In the genomic region with DNA sequence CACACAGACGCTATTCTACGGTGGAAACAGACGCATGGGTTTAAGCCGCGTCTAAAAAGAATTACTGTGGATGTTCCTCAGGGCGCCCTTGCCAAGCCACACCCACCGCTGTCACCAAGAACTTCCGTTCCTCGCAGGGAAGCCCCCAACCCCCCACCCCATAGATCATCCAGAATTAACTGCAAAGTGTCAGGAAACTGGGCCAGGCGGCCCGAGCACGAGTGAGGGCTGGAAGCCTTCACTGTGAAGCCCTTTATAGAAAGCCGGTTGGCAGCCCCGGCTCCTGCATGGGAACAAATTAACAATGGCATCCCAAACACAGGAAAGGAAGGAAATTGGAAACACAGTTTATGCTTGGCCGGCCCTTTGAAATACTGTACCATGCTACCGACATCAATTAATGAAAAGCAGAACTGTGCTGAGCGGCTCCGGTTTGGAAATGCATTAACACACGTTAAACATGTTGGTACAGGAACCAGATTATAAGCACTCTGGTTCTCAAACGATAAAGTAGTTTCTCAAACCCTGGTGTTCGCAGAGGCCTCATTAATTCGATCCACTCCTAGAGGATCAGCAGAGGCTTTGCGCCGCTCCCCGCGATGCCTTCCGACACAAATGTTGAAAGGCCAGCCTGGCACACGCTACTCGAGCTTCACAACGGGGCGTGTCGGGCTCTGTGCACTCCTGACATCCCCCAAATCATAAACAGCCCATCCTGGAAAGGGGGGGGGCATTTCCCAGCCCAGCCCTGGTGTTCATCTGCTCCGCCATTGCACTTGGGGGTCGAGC, we compare ENCODE assay signal across 7 mouse cellular contexts. TPM values are rescaled to one million over a fixed set of nuclear protein-coding genes. Genes with fewer than 3 reads are reported as not detected.
DNase-seq lines count a peak whose midpoint lies in the region; ATAC-seq and TF ChIP-seq lines count a peak whose summit lies in the region.

No protein-coding gene starts in this region.

- TF ChIP-seq POLR2A in limb, embryonic 14.5 days (IDR thresholded peaks at IDR 0.05; ENCODE audit: borderline replicate concordance, extremely low read depth, insufficient read depth, insufficient read length) = no peak

- peak overlapping the region; percentile 97 for H3K4me2 ChIP-seq in limb, embryonic 14.5 days (replicated peaks; ENCODE audit: low read depth, low read length, severe bottlenecking)
- peak overlapping the region; percentile 48 for H3K4me2 ChIP-seq in midbrain, embryonic 15.5 days

- H3K36me3 ChIP-seq in limb, embryonic 14.5 days (ENCODE audit: control insufficient read depth, insufficient read depth, low read length) = no peaks in the 10 kb centered on the region
- H3K36me3 ChIP-seq in midbrain, embryonic 15.5 days (replicated peaks) = no peaks in the 10 kb centered on the region

- H3K27ac ChIP-seq in limb, embryonic 14.5 days (replicated peaks; ENCODE audit: low read depth, low read length) = peak overlapping the region; percentile 70
- peak overlapping the region; percentile 53 for H3K27ac ChIP-seq in midbrain, embryonic 15.5 days

- peak overlapping the region; percentile 41; the same call in 1 of the 2 replicates for H3K9ac ChIP-seq in limb, embryonic 14.5 days (ENCODE audit: low read depth, low read length, severe bottlenecking)
- H3K9ac ChIP-seq in midbrain, embryonic 15.5 days = peak overlapping the region; percentile 9; the same call in 1 of the 2 replicates

- peaks cover 89% of the 10 kb centered on the region for H3K4me1 ChIP-seq in limb, embryonic 14.5 days (ENCODE audit: control insufficient read depth, insufficient read depth, low read length)
- H3K4me1 ChIP-seq in midbrain, embryonic 15.5 days = peaks cover 38% of the 10 kb centered on the region

- 2% methylated on average over 34 of the region's 34 CpGs for WGBS in limb, embryonic 14.5 days
- 1% methylated on average over 34 of the region's 34 CpGs for WGBS in midbrain, embryonic 15.5 days

- peak; percentile 44 to 60 for ATAC-seq in hematopoietic stem cell, adult 5-6 weeks (replicated peaks in 1 of 2; ENCODE audit: insufficient read depth in 1 of 2, low FRiP score in 2 of 2, low TSS enrichment in 1 of 2, low read depth in 1 of 2, poor library complexity in 2 of 2, severe bottlenecking in 2 of 2)
- peak; percentile 55 for ATAC-seq in limb, embryonic 14.5 days (ENCODE audit: low FRiP score, low read depth)
- ATAC-seq in midbrain, embryonic 15.5 days (replicated peaks) = peak; percentile 51; the same call in 1 of the 2 replicates
- ATAC-seq in monocyte, adult 5-6 weeks (replicated peaks; ENCODE audit: insufficient number of reproducible peaks, low FRiP score, low TSS enrichment, poor library complexity, severe bottlenecking) = no peak

- no peaks in the 10 kb centered on the region for H3K9me3 ChIP-seq in limb, embryonic 14.5 days (ENCODE audit: control insufficient read depth, low read length)
- no peaks in the 10 kb centered on the region for H3K9me3 ChIP-seq in midbrain, embryonic 15.5 days

- no peaks in the 10 kb centered on the region; the same call in 1 of the 2 replicates for H3K27me3 ChIP-seq in limb, embryonic 14.5 days (ENCODE audit: control insufficient read depth, insufficient read depth, low read length)
- peaks cover 35% of the 10 kb centered on the region for H3K27me3 ChIP-seq in midbrain, embryonic 15.5 days (replicated peaks)

- H3K4me3 ChIP-seq in limb, embryonic 14.5 days (replicated peaks; ENCODE audit: low read length) = peak overlapping the region; percentile 24
- H3K4me3 ChIP-seq in midbrain, embryonic 15.5 days = peak overlapping the region; percentile 7

- peak; percentile 52 for DNase-seq in adrenal gland, postnatal 25 days
- peak; percentile 58 for DNase-seq in embryo, embryonic 9.5 days (ENCODE audit: extremely low spot score)
- DNase-seq in limb, embryonic 14.5 days (ENCODE audit: low spot score) = peak; percentile 79
- DNase-seq in gastrocnemius, postnatal 4 days (ENCODE audit: low spot score in 2 of 2) = no peak

RNA-seq across cellular contexts. Expression of gene Bmp7, which starts 6.3 kb away (rescaled TPM):
- 23.6 and 27.4 TPM in 2 replicates for total RNA-seq in adrenal gland, postnatal 25 days (2021)
- total RNA-seq in hematopoietic stem cell, adult 5-6 weeks (2017) = 1.9 TPM in 1 of 2 replicates, not detected in the other
- polyA plus RNA-seq in limb, embryonic 14.5 days (2012; rRNA removed) = 41.9 and 52.2 TPM in 2 replicates
- polyA plus RNA-seq in limb, embryonic 14.5 days (2014; fragmentation: Nextera tagmentation; extraction: Ambion mirVana) = 28.6 and 33.4 TPM in 2 replicates
- 14.3 and 17.2 TPM in 2 replicates for polyA plus RNA-seq in midbrain, embryonic 15.5 days (2015; fragmentation: Nextera tagmentation; extraction: Ambion mirVana)
- total RNA-seq in monocyte, adult 5-6 weeks (2017) = 0.19 to 0.38 TPM in 2 of 3 replicates, not detected in the other
- 1 to 10 TPM; 3.7 to 3.8 TPM for total RNA-seq in gastrocnemius, postnatal 4 days (2021)

RNA-seq across cellular contexts. Expression of gene Spo11, which starts 43.7 kb away (rescaled TPM):
- not detected in 2 replicates for total RNA-seq in adrenal gland, postnatal 25 days (2021)
- total RNA-seq in hematopoietic stem cell, adult 5-6 weeks (2017) = 2.2 and 9.6 TPM in 2 replicates
- polyA plus RNA-seq in limb, embryonic 14.5 days (2012; rRNA removed) = 3.2 TPM in 2 replicates
- polyA plus RNA-seq in limb, embryonic 14.5 days (2014; fragmentation: Nextera tagmentation; extraction: Ambion mirVana) = 2.2 and 2.5 TPM in 2 replicates
- polyA plus RNA-seq in midbrain, embryonic 15.5 days (2015; fragmentation: Nextera tagmentation; extraction: Ambion mirVana) = 1.4 TPM in 2 replicates
- total RNA-seq in monocyte, adult 5-6 weeks (2017) = 2.6 to 8.5 TPM (median 7.4 TPM) in 3 replicates
- total RNA-seq in gastrocnemius, postnatal 4 days (2021) = not detected

Comparison
In these comparisons a context has a peak if more than half of its experiments do, and no peak if none do; other contexts are left out.
1. DNase-seq: peak in adrenal gland, postnatal 25 days (single experiment), embryo, embryonic 9.5 days (single experiment) and limb, embryonic 14.5 days (single experiment); none in gastrocnemius, postnatal 4 days (0 of 2).